Mouse (Mus musculus) olfactory bulb, adult 2 months (tissue): ENCODE measurements around the gene Mkln1. TPM values are rescaled to one million over a fixed set of nuclear protein-coding genes. Genes with fewer than 3 reads are reported as not detected.

Experiments
- H3K27ac ChIP-seq: fragments of 200-500 bp; 2 replicates; pipeline ENCODE4 v1.5.1; 2012; ENCODE audit warnings: low read depth, low read length; ENCODE audit not compliant: insufficient read depth
- H3K4me1 ChIP-seq: fragments of 200-500 bp; 2 replicates; pipeline ENCODE4 v1.6.1; 2012; ENCODE audit warnings: low read length; ENCODE audit not compliant: control insufficient read depth, insufficient read depth
- H3K4me3 ChIP-seq: fragments of 200-500 bp; 2 replicates; pipeline ENCODE4 v1.5.1; 2012; ENCODE audit warnings: mild to moderate bottlenecking, low read depth, low read length, moderate library complexity; ENCODE audit not compliant: insufficient read depth
- CTCF ChIP-seq: fragments of 200-500 bp; IDR thresholded peaks from 2 replicates; pipeline ENCODE4 v1.5.1; 2012; ENCODE audit warnings: low read depth, mild to moderate bottlenecking, low read length, moderate library complexity; ENCODE audit not compliant: insufficient read depth
- POLR2A ChIP-seq: fragments of 200-500 bp; IDR thresholded peaks from 2 replicates; pipeline ENCODE4 v1.6.1; 2012; ENCODE audit warnings: mild to moderate bottlenecking, low read depth, low read length, moderate library complexity; ENCODE audit not compliant: insufficient read depth
- WGBS: fragments of 180-500 bp; shearing (Covaris S2); methylation state at CpG from one replicate; pipeline ENCODE4 v1.1.7; 2018; 5-methylcytosine and 5-hydroxymethylcytosine counted together
- polyA plus RNA-seq: library from polyadenylated mRNA; stranded (reverse); fragments of >200 nt; gene quantifications from 2 replicates; pipeline ENCODE4 v1.2.4, GENCODE M21; 2012; ENCODE audit warnings: low replicate concordance; ENCODE audit not compliant: missing spikeins, insufficient read depth, insufficient read length

Gene Mkln1
- polyA plus RNA-seq, 1 experiment = not detected

GRCm38 (mm10) chr6:31397308-31397707 is 1.2 kb upstream of the Mkln1 start:
- H3K4me1 ChIP-seq = peaks cover 4% of the 10 kb centered on the region
- H3K4me3 ChIP-seq = no peak overlapping the region
- no peak overlapping the region for H3K27ac ChIP-seq
- TF ChIP-seq CTCF = no peak
- TF ChIP-seq POLR2A = no peak

DNA sequence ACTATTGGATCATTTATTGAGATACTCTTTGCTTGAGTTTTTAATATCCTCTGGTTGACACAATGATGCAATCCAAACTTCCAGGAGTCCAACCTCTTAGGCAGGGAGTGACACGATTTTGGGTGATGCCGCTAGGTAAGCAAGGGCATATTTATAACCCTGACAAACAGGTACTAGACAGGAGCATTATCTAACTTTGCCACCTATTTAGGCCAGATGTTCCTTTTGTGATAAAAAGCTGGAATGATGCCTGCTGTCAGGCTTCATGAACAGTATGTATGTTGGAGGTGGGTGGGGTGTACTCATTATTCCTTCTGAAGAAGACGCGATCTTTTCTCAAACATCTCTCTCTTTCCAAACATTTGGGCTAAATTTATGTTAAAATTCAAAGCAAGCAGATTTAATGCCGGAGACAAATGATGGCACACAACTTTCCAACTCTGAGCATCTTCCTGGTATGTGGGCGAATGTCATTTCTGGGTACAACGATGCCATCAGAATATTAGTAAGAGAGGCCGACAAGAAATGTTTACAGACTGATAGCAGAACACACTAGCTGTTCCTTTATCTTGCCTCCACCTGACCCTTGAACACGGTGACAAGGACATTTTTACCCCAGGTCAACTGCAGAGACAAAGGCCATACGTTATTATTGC is 632 bp upstream of the Mkln1 start:
- WGBS = 29% methylated on average over 10 of the region's 10 CpGs

GRCm38 (mm10) chr6:31399206-31399549 is 643 bp downstream of the Mkln1 start:
- Histone ChIP-seq H3K4me1 (peaks cover 7% of the 10 kb centered on the region), H3K4me3 (peak overlapping the region; percentile 97), H3K27ac (peak overlapping the region; percentile 86)
- under 1% methylated on average over 28 of the region's 28 CpGs for WGBS
- TF ChIP-seq POLR2A (no peak), CTCF (no peak)

More for the DNA sequence above, 632 bp upstream of the Mkln1 start:
- Histone ChIP-seq H3K4me3 (peak overlapping the region; percentile 97; the same call in 1 of the 2 replicates), H3K27ac (peak overlapping the region; percentile 70), H3K4me1 (peaks cover 5% of the 10 kb centered on the region)
- TF ChIP-seq POLR2A (no peak), CTCF (no peak)

DNA sequence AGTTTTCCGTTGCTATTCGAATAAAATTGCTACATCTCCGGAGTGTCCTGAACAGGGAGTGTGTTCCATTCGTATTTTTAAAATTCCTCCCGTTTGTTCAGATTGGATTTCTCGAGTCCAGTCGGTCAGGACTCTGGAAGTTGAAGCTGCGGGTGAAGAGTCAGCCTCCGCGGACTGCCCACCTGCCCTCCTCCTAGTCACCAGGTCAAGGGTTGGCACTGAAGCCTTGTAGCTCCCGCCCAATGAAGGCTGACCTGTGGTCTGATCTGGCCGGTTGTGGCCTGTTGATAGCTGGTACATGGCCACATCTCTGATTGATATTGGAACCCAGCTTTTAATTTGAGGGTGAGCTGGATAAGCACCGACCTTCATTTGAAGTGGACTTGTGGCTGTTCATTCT is 1.0 kb downstream of the Mkln1 start:
- under 1% methylated on average over 13 of the region's 13 CpGs for WGBS
- Histone ChIP-seq H3K27ac (0 out of 2 replicates have a peak overlapping the region, but pooled peaks have one; percentile 26), H3K4me3 (peak overlapping the region; percentile 97), H3K4me1 (peaks cover 9% of the 10 kb centered on the region)
- TF ChIP-seq CTCF = no peak
- no peak for TF ChIP-seq POLR2A

DNA sequence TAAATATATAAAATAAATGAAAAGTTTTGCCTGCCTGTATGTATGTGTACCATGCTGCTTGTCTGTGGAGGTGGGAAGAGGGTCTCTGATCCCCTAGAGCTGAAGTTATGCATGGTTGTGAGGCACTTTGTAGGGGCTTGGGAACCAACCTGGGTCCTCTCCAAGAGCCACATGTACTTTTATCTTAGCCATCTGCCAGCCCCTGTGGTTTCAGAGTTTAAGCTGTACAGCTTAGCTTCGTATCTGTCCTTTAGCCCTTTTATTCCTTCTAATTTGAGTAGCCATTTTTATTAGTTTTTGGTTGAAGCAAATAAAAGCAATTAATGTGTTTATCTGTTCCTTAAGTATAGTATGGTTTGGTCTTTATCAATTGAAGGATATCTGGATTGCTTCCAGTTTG is 12.5 kb downstream of the Mkln1 start:
- TF ChIP-seq CTCF (no peak), POLR2A (no peak)
- no peak overlapping the region for H3K27ac ChIP-seq
- peaks cover 6% of the 10 kb centered on the region; the same call in 1 of the 2 replicates for H3K4me1 ChIP-seq
- WGBS = 71% methylated on average over 1 of the region's 1 CpGs
- H3K4me3 ChIP-seq = no peak overlapping the region

- Histone ChIP-seq H3K27ac (no peak overlapping the region), H3K4me3 (no peak overlapping the region), H3K4me1 (peaks cover 6% of the 10 kb centered on the region; the same call in 1 of the 2 replicates)
- TF ChIP-seq POLR2A = no peak
- TF ChIP-seq CTCF = no peak
Measured at GRCm38 (mm10) chr6:31412487-31412886, 14.0 kb downstream of the Mkln1 start.

- Histone ChIP-seq H3K4me1 (peaks cover 6% of the 10 kb centered on the region; the same call in 1 of the 2 replicates), H3K27ac (no peak overlapping the region), H3K4me3 (no peak overlapping the region)
- no peak for TF ChIP-seq CTCF
- no peak for TF ChIP-seq POLR2A
Measured at GRCm38 (mm10) chr6:31413556-31413955, 15.0 kb downstream of the Mkln1 start.

- 21% methylated on average over 1 of the region's 1 CpGs for WGBS
Measured at GRCm38 (mm10) chr6:31414303-31414702, 15.8 kb downstream of the Mkln1 start.

DNA sequence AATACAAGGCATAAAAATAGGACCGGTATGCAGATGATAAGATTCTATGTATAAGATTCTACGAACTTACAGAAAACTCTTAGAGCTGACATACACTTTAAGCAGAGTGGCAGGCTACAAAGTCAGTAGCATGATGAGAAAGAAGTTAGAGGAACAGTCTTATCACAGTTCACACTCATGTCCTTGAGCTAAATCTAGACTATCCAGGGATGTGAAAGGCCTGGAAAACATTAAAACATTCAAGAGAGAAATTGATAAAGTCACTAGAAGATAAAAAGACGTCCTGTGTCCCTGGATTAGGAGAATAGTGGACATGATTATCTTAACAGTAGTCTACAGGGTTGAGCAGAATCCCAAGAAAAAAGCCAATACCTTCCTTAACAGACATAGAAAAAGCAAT is 26.9 kb downstream of the Mkln1 start:
- no peaks in the 10 kb centered on the region for H3K4me1 ChIP-seq
- H3K27ac ChIP-seq = no peak overlapping the region
- TF ChIP-seq POLR2A (no peak), CTCF (no peak)
- 89% methylated on average over 3 of the region's 3 CpGs for WGBS
- H3K4me3 ChIP-seq = no peak overlapping the region

More at GRCm38 (mm10) chr6:31414303-31414702, 15.8 kb downstream of the Mkln1 start:
- Histone ChIP-seq H3K4me1 (peaks cover 6% of the 10 kb centered on the region; the same call in 1 of the 2 replicates), H3K4me3 (no peak overlapping the region), H3K27ac (no peak overlapping the region)
- TF ChIP-seq CTCF (no peak), POLR2A (no peak)

- Histone ChIP-seq H3K4me3 (no peak overlapping the region), H3K4me1 (no peaks in the 10 kb centered on the region; the same call in 1 of the 2 replicates), H3K27ac (no peak overlapping the region)
- WGBS = 89% methylated on average over 2 of the region's 2 CpGs
- TF ChIP-seq CTCF (no peak), POLR2A (no peak)
Measured at GRCm38 (mm10) chr6:31437264-31437663, 38.7 kb downstream of the Mkln1 start.
